Mouse (Mus musculus): Measurements from ENCODE around the gene Wdr95.

DNA sequence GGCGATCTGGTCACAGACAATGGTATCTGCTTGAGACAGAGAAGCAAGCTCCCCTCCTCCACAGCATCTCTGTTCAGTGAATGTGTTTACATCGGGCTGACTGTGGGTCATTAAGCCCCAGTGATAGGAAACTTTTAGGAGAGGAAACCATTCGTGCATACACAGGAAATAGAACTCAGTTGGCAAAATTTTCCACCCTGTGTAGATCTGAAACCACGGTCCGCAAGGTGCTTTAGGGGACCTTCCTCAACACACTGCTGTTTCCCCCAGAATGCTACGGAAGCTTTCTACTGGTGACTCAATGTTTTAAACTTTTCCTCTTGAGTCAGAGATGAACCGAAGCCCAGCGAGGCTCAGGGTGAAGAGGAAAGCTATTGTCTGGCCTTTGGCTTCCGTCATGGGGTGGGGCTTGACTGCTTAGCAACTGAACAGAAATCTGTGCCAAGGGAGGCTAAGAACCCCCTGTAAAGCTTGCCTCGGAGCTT lies 2.0 kb upstream of the Wdr95 start:
- TF ChIP-seq CTCF (IDR thresholded peaks at IDR 0.05; ENCODE audit: low read depth, low read length) (no peak), EP300 (IDR thresholded peaks at IDR 0.05; ENCODE audit: insufficient read depth, low read depth, low read length) (no peak), POLR2A (IDR thresholded peaks at IDR 0.05; ENCODE audit: insufficient read depth, low read length) (no peak)
